Mouse (Mus musculus): ENCODE measurements around the gene Gcnt4.
"Not testable (repeated sequence)": the region's sequence is repeated elsewhere in the genome, so short reads cannot be mapped to it uniquely, and the experiment has no call there.

Gene Gcnt4

GRCm38 (mm10) chr13:96923999-96924961 lies at the start of gene Gcnt4:
Gene Gcnt4 (plus strand): TSS chr13:96924689.
- peak; percentile 74 to 83 for DNase-seq

- DNase-seq: no peak
Observed at GRCm38 (mm10) chr13:96878220-96879057, 46.0 kb upstream of the Gcnt4 start.

GRCm38 (mm10) chr13:96884534-96884933 lies 40.0 kb upstream of the Gcnt4 start:
- no peak for DNase-seq

- DNase-seq: no peak
Observed at GRCm38 (mm10) chr13:96889985-96890384, 34.5 kb upstream of the Gcnt4 start.

- no peak for DNase-seq
Observed at GRCm38 (mm10) chr13:96895144-96895543, 29.3 kb upstream of the Gcnt4 start.

GRCm38 (mm10) chr13:96906717-96907116 lies 17.8 kb upstream of the Gcnt4 start:
- DNase-seq: no peak

- DNase-seq: no peak
Observed at GRCm38 (mm10) chr13:96911202-96911601, 13.3 kb upstream of the Gcnt4 start.

- not testable (repeated sequence) for DNase-seq
Observed at GRCm38 (mm10) chr13:96923134-96923533, 1.4 kb upstream of the Gcnt4 start.

GRCm38 (mm10) chr13:96924985-96925745 lies 676 bp downstream of the Gcnt4 start:
- peak; percentile 55 to 70 for DNase-seq

- no peak for DNase-seq
Observed at GRCm38 (mm10) chr13:96925991-96926725, 1.7 kb downstream of the Gcnt4 start.

GRCm38 (mm10) chr13:96927781-96928180 lies 3.3 kb downstream of the Gcnt4 start:
- DNase-seq: no peak

- DNase-seq: no peak
Observed at GRCm38 (mm10) chr13:96928432-96929039, 4.0 kb downstream of the Gcnt4 start.

- DNase-seq: no peak
Observed at GRCm38 (mm10) chr13:96932745-96933144, 8.3 kb downstream of the Gcnt4 start.

GRCm38 (mm10) chr13:96933367-96933766 lies 8.9 kb downstream of the Gcnt4 start:
- peak in 1 of 2 experiments; percentile 31 for DNase-seq

- peak; percentile 32 to 54 for DNase-seq
Observed at GRCm38 (mm10) chr13:96936173-96936777, 11.8 kb downstream of the Gcnt4 start.

- peak in 1 of 2 experiments; percentile 28 for DNase-seq
Observed at GRCm38 (mm10) chr13:96937059-96937558, 12.6 kb downstream of the Gcnt4 start.

- DNase-seq: peak; percentile 34 to 55
Observed at GRCm38 (mm10) chr13:96939680-96940079, 15.2 kb downstream of the Gcnt4 start.

- not testable (repeated sequence) for DNase-seq
Observed at GRCm38 (mm10) chr13:96941481-96941880, 17.0 kb downstream of the Gcnt4 start.

GRCm38 (mm10) chr13:96943571-96943970 lies 19.1 kb downstream of the Gcnt4 start:
- peak; percentile 58 to 72 for DNase-seq

- DNase-seq: no peak
Observed at GRCm38 (mm10) chr13:96945748-96946147, 21.3 kb downstream of the Gcnt4 start.

GRCm38 (mm10) chr13:96947722-96948121 lies 23.2 kb downstream of the Gcnt4 start:
- DNase-seq: no peak

Measured in kidney, postnatal 4 days (tissue).